Mouse (Mus musculus): ENCODE data around the gene Haus8. TPM values are rescaled to one million over a fixed set of nuclear protein-coding genes. Genes with fewer than 3 reads are reported as not detected.
"Not testable (repeated sequence)": the region's sequence is repeated elsewhere in the genome, so short reads cannot be mapped to it uniquely, and the experiment has no call there.

Haus8 gene
- 16.0 and 23.9 TPM in 2 replicates for polyA plus RNA-seq (2012; rRNA removed)
- 47.1 and 51.6 TPM in 2 replicates for polyA plus RNA-seq (2014; fragmentation: Nextera tagmentation; extraction: Ambion mirVana)

DNA sequence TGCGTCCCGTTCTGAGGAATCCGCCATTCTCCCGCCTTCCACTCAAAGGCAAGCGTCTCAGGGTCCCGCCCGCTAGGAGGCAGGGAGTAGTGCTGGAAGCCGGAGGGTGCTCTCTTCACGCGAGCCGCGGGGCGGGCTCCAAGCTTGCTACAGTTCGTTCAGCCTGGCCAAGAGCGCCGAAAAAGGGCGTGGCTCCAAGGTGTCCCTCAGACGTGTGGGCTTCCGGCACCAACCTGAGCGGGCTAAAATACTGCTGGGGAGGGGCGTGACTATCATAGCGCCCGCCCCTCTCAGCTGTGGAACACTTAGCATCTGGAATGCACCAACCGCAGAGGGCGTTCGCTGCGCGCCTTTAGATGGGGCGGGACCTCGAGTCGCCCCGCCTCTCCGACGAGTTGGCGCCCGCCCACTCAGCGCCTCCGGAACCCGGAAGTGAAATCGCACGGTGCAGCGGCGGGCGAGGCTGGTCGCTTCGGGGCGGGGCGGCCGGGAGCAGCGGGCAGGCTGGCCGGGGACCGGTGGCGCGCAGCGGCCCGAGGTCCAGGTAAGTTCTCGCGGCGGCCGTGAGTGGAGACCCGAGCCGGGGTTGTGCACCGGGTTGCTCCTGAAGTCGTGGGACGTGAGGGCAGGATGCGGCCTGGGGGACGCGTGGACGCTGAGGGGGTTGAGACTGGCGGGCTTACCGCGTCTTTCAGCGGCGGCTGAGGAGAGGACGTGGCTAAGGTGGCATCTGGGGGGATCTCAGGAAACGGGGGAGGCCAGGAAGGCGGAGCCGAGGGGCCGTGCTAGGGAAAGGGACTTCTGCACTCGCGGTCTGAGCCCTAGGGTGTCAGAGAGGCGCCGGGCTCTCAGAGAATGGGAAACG lies at the start of gene Haus8, which contains the start of gene Myo9b:
Haus8 (minus strand) TSS at position 649 of the 865 bp plus-strand sequence.
Myo9b (plus strand) TSS at position 429 of the 865 bp plus-strand sequence.
- peaks cover 3% of the 10 kb centered on the region; the same call in 1 of the 2 replicates for H3K36me3 ChIP-seq (replicated peaks; ENCODE audit: control insufficient read depth, insufficient read depth, low read depth)
- WGBS (ENCODE audit: insufficient replicate concordance), result under 1% methylated on average over 84 of the region's 84 CpGs
- peak within 1 kb of the TSS; percentile 82 for H3K9ac ChIP-seq (replicated peaks)
- H3K27ac ChIP-seq, result peak within 1 kb of the TSS; percentile 80
- peak within 1 kb of the TSS; percentile 67 to 76 for H3K4me3 ChIP-seq (ENCODE audit: insufficient read depth in 1 of 2, low read depth in 2 of 2, low read length in 2 of 2)
- ATAC-seq (ENCODE audit: insufficient read depth) (peak; percentile 95), DNase-seq (ENCODE audit: low read depth in 3 of 3, low spot score in 3 of 3) (peak; percentile 99 to 100 (median 99))
- peaks cover 26 to 35% of the 10 kb centered on the region in 2 experiments for H3K4me1 ChIP-seq (replicated peaks; ENCODE audit: control insufficient read depth in 2 of 2, insufficient read depth in 2 of 2, low read length in 1 of 2)
- peak within 1 kb of the TSS; percentile 84 for H3K4me2 ChIP-seq (ENCODE audit: low read depth)
- TF ChIP-seq EP300 (IDR thresholded peaks at IDR 0.05; ENCODE audit: low read depth) (peak; percentile 27), CTCF (IDR thresholded peaks at IDR 0.05; ENCODE audit: low read depth) (peak; percentile 83)
- H3K9me3 ChIP-seq (ENCODE audit: control insufficient read depth, low read length), result no peaks in the 10 kb centered on the region
- no peaks in the 10 kb centered on the region for H3K27me3 ChIP-seq (ENCODE audit: control insufficient read depth, insufficient read depth, low read length)

DNA sequence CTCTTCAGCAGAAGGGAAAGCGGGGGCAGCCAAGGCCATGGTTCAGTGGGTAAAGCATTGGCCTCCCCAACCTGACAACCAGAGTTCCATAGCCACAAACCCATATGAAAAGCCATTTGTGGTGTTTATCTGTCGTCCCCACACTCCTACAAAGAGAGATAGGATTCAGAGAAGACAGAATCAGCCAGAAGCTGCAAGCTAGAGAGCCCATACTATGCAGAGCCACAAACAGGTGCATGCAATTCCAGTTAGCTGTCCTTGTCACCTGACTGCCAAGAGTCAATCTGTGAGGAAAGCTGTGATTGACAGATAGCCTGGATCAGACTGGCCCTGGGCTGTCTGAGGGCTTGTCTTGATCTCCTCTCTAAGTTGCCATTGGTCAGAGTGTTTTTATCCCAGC lies 47.0 kb upstream of the Haus8 start:
- H3K9me3 ChIP-seq (ENCODE audit: control insufficient read depth, low read length); H3K27ac ChIP-seq; H3K27me3 ChIP-seq (ENCODE audit: control insufficient read depth, insufficient read depth, low read length); H3K4me3 ChIP-seq (ENCODE audit: insufficient read depth in 1 of 2, low read depth in 2 of 2, low read length in 2 of 2); DNase-seq (ENCODE audit: low read depth in 3 of 3, low spot score in 3 of 3); H3K4me2 ChIP-seq (ENCODE audit: low read depth); H3K36me3 ChIP-seq (replicated peaks; ENCODE audit: control insufficient read depth, insufficient read depth, low read depth); H3K9ac ChIP-seq (replicated peaks): not testable (repeated sequence)
- 27% methylated on average over 2 of the region's 2 CpGs for WGBS (ENCODE audit: insufficient replicate concordance)
- H3K4me1 ChIP-seq (replicated peaks; ENCODE audit: control insufficient read depth in 2 of 2, insufficient read depth in 2 of 2, low read length in 1 of 2), result peaks cover 7 to 20% of the 10 kb centered on the region in 2 experiments
- ATAC-seq (ENCODE audit: insufficient read depth), result peak; percentile 35; the same call in 1 of the 2 replicates

DNA sequence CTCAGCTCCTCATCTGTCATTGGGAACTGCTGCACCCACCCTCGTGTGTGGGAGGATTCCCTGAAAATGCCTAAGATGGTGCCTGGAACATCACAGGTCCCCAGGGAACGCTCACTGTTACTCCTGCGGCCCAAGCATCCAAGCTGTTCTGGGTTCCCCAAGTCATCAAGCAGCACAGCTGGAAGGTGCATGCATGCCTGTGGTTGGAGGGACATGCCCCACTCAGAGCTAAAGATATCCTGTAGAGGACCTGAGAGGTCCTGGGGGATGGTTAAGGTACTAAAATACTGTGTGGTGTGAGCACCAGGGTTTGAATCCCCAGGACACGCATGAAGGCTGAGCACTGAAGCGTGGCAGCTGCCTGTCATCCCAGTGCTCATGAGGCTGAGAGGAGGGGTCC lies 45.9 kb upstream of the Haus8 start:
- not testable (repeated sequence) for H3K4me2 ChIP-seq (ENCODE audit: low read depth); H3K9ac ChIP-seq (replicated peaks); ATAC-seq (ENCODE audit: insufficient read depth); H3K27ac ChIP-seq; DNase-seq (ENCODE audit: low read depth in 3 of 3, low spot score in 3 of 3); H3K4me3 ChIP-seq (ENCODE audit: insufficient read depth in 1 of 2, low read depth in 2 of 2, low read length in 2 of 2); H3K36me3 ChIP-seq (replicated peaks; ENCODE audit: control insufficient read depth, insufficient read depth, low read depth); H3K9me3 ChIP-seq (ENCODE audit: control insufficient read depth, low read length); H3K27me3 ChIP-seq (ENCODE audit: control insufficient read depth, insufficient read depth, low read length)
- H3K4me1 ChIP-seq (replicated peaks; ENCODE audit: control insufficient read depth in 2 of 2, insufficient read depth in 2 of 2, low read length in 1 of 2), result peaks cover 15 to 30% of the 10 kb centered on the region in 2 experiments
- 83% methylated on average over 5 of the region's 5 CpGs for WGBS (ENCODE audit: insufficient replicate concordance)

DNA sequence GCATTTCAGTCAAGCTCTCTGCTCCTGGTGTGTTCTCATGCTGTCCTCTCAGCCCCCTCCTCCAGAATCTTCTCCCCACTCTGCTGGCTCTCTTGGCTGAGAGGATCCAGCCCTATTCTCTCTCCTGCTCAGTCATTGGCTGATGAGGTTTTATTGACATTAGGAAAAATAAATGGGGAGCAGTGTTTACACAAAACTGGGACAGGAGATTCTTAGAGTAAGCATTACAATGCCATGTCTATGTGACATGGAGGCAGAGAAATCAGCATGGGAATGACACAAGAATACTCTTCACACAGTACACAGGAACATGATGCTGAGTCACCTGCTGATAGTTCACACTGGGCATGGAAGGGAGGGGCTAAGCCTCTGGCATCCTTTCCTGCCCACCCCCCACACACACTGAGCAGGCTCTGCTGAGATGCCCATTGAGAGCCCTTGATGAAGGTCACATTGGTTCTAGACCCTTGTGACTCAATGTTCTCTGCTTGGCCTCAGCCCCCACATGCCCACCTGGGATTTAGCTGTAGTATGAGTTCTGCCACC lies 43.8 kb upstream of the Haus8 start:
- peak in 1 of 3 experiments; percentile 32 for DNase-seq (ENCODE audit: low read depth in 3 of 3, low spot score in 3 of 3)
- Histone ChIP-seq H3K4me2 (ENCODE audit: low read depth) (no peak overlapping the region), H3K27ac (no peak overlapping the region), H3K9me3 (ENCODE audit: control insufficient read depth, low read length) (no peaks in the 10 kb centered on the region), H3K36me3 (replicated peaks; ENCODE audit: control insufficient read depth, insufficient read depth, low read depth) (no peaks in the 10 kb centered on the region), H3K4me3 (ENCODE audit: insufficient read depth in 1 of 2, low read depth in 2 of 2, low read length in 2 of 2) (no peak overlapping the region), H3K4me1 (replicated peaks; ENCODE audit: control insufficient read depth in 2 of 2, insufficient read depth in 2 of 2, low read length in 1 of 2) (peaks cover 27 to 44% of the 10 kb centered on the region in 2 experiments), H3K27me3 (ENCODE audit: control insufficient read depth, insufficient read depth, low read length) (no peaks in the 10 kb centered on the region), H3K9ac (replicated peaks) (no peak overlapping the region)
- ATAC-seq (ENCODE audit: insufficient read depth), result peak; percentile 38
- TF ChIP-seq EP300 (IDR thresholded peaks at IDR 0.05; ENCODE audit: low read depth), result no peak
- no peak for TF ChIP-seq CTCF (IDR thresholded peaks at IDR 0.05; ENCODE audit: low read depth)

- H3K36me3 ChIP-seq (replicated peaks; ENCODE audit: control insufficient read depth, insufficient read depth, low read depth), result no peaks in the 10 kb centered on the region
- ATAC-seq (ENCODE audit: insufficient read depth) (no peak), DNase-seq (ENCODE audit: low read depth in 3 of 3, low spot score in 3 of 3) (no peak)
- WGBS (ENCODE audit: insufficient replicate concordance), result 77% methylated on average over 5 of the region's 5 CpGs
- H3K27me3 ChIP-seq (ENCODE audit: control insufficient read depth, insufficient read depth, low read length), result no peaks in the 10 kb centered on the region
- TF ChIP-seq CTCF (IDR thresholded peaks at IDR 0.05; ENCODE audit: low read depth) (no peak), EP300 (IDR thresholded peaks at IDR 0.05; ENCODE audit: low read depth) (no peak)
- no peaks in the 10 kb centered on the region for H3K9me3 ChIP-seq (ENCODE audit: control insufficient read depth, low read length)
- H3K4me3 ChIP-seq (ENCODE audit: insufficient read depth in 1 of 2, low read depth in 2 of 2, low read length in 2 of 2), result no peak overlapping the region
- peaks cover 27 to 46% of the 10 kb centered on the region in 2 experiments for H3K4me1 ChIP-seq (replicated peaks; ENCODE audit: control insufficient read depth in 2 of 2, insufficient read depth in 2 of 2, low read length in 1 of 2)
- no peak overlapping the region for H3K9ac ChIP-seq (replicated peaks)
- no peak overlapping the region for H3K27ac ChIP-seq
- H3K4me2 ChIP-seq (ENCODE audit: low read depth), result no peak overlapping the region
Observed at GRCm38 (mm10) chr8:71315972-71316371, 43.2 kb upstream of the Haus8 start.
